Mouse (Mus musculus) spleen, adult 2 months (tissue): Measurements from ENCODE around the gene Lipo3. TPM values are rescaled to one million over a fixed set of nuclear protein-coding genes. Genes with fewer than 3 reads are reported as not detected.

ENCODE experiments used
- DNase-seq, 2 experiments: peaks; one replicate each; pipeline versions ENCODE4 v3.0.0 to v3.0.0-alpha.2; 2012 to 2021; ENCODE audit warnings: low spot score in 2 of 2, low read depth in 1 of 2
- H3K27ac ChIP-seq: fragments of 200-500 bp; 2 replicates; pipeline ENCODE4 v1.5.1; 2012; ENCODE audit warnings: low read length, inconsistent platforms; ENCODE audit not compliant: insufficient read depth
- H3K27me3 ChIP-seq: fragments of 200-500 bp; 2 replicates; pipeline ENCODE4 v1.6.1; 2012; ENCODE audit warnings: mild to moderate bottlenecking, moderate library complexity, low read length, inconsistent platforms; ENCODE audit not compliant: control insufficient read depth, insufficient read depth
- H3K36me3 ChIP-seq: fragments of 200-500 bp; 2 replicates; pipeline ENCODE4 v1.6.1; 2012; ENCODE audit warnings: mild to moderate bottlenecking, low read length, inconsistent platforms; ENCODE audit not compliant: control insufficient read depth, insufficient read depth
- H3K4me1 ChIP-seq: fragments of 200-500 bp; 2 replicates; pipeline ENCODE4 v1.6.1; 2011; ENCODE audit warnings: inconsistent platforms; ENCODE audit not compliant: control insufficient read depth, insufficient read depth, insufficient read length
- H3K4me3 ChIP-seq: fragments of 200-500 bp; 2 replicates; pipeline ENCODE4 v1.5.1; 2011; ENCODE audit warnings: mild to moderate bottlenecking, inconsistent platforms; ENCODE audit not compliant: insufficient read depth, insufficient read length; ENCODE audit errors: extremely low read depth
- CTCF ChIP-seq: fragments of 200-500 bp; IDR thresholded peaks from 2 replicates; pipeline ENCODE4 v1.5.1; 2011; ENCODE audit warnings: mild to moderate bottlenecking, inconsistent platforms; ENCODE audit not compliant: insufficient read depth, insufficient read length, insufficient replicate concordance; ENCODE audit errors: extremely low read depth
- POLR2A ChIP-seq: fragments of 200-500 bp; IDR thresholded peaks from 2 replicates; pipeline ENCODE4 v1.6.1; 2011; ENCODE audit warnings: low read depth, low read length, inconsistent platforms
- polyA plus RNA-seq: library from polyadenylated mRNA; depleted of rRNA; stranded (reverse); fragments of >200 nt; gene quantifications from 2 replicates; pipeline ENCODE4 v1.2.3, GENCODE M21; 2012; rRNA removed

Lipo3 gene
- polyA plus RNA-seq, 1 experiment: 1.5 TPM

DNA sequence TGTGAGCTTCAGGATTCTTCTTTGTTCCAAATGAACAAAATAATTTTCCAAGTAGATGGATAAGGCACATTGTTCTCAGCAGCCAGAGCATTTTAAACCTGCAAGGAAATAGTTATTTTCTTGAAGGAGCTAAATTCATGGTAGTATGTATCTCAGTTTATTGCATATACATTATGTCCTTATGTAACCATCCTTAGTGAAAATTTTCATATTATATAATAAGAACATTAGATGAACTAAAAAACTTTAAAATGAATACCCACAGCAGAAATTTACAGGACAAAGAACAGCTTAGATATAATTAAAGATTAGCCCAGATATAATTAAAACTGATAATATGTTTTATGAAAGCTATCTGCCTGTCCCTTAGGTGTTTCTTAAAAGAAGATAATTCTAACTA is 244.1 kb downstream of the Lipo3 start, which contains the start of gene Lipo4:
Lipo4 (minus strand) TSS at position 101 of the 400 bp plus-strand sequence.
- DNase-seq: no peak
- Histone ChIP-seq H3K27me3 (no peaks in the 10 kb centered on the region), H3K27ac (no peak within 1 kb of the TSS), H3K4me1 (no peaks in the 10 kb centered on the region), H3K36me3 (no peaks in the 10 kb centered on the region), H3K4me3 (no peak within 1 kb of the TSS)
- TF ChIP-seq CTCF: no peak
- no peak for TF ChIP-seq POLR2A

Other genes with a start within 250 kb of the Lipo3 start
- not detected in 2 replicates for gene Lipo4, start 244.2 kb downstream of the Lipo3 start, polyA plus RNA-seq
- not detected in 2 replicates for gene Gm8978, start 136.7 kb downstream of the Lipo3 start, polyA plus RNA-seq
- gene Lipo2, start 10.6 kb downstream of the Lipo3 start, polyA plus RNA-seq: not detected in 2 replicates
- not detected in 2 replicates for gene Lipo1, start 25.5 kb upstream of the Lipo3 start, polyA plus RNA-seq
- gene Lipf, start 199.2 kb upstream of the Lipo3 start, polyA plus RNA-seq: not detected in 2 replicates
- gene Lipk, start 246.3 kb upstream of the Lipo3 start, polyA plus RNA-seq: 0.12 TPM in 1 of 2 replicates, not detected in the other